Mouse (Mus musculus): Measurements from ENCODE around the gene Plppr2.

DNA sequence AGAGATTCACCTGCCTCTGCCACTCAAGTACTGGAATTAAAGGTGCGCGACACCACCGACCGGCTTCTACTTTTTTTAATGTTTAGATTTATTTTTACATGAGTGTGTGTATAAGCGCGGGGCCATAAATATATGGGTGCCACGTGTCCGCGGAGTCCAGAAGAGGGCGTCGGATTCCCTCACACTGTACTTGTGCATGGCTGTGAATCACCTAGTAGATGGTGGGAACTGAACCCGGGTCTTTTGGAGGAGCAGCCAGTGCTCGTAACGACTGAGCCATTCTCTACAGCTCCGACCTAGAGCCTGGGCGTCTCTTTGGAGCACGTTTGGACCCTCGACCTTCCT is 18.4 kb downstream of the Plppr2 start:
- 0 out of 2 replicates have a peak, but pooled peaks have one; percentile 46 for TF ChIP-seq EP300 (IDR thresholded peaks at IDR 0.05; ENCODE audit: insufficient read depth, low read depth, low read length)
- no peak for TF ChIP-seq POLR2A (IDR thresholded peaks at IDR 0.05; ENCODE audit: insufficient read depth, low read depth, low read length)
